Mouse (Mus musculus) cerebellum, adult 2 months (tissue): ENCODE data around the gene Id1.

Source experiments
- CTCF ChIP-seq: fragments of 200-500 bp; IDR thresholded peaks from 2 replicates; pipeline ENCODE4 v1.5.1; 2011; ENCODE audit warnings: low read depth, mild to moderate bottlenecking, control low read depth, low read length, moderate library complexity, borderline replicate concordance; ENCODE audit not compliant: insufficient read depth
- POLR2A ChIP-seq: fragments of 200-500 bp; IDR thresholded peaks from 2 replicates; pipeline ENCODE4 v1.6.1; 2011; ENCODE audit warnings: low read length, control low read depth, borderline replicate concordance; ENCODE audit not compliant: insufficient read depth

DNA sequence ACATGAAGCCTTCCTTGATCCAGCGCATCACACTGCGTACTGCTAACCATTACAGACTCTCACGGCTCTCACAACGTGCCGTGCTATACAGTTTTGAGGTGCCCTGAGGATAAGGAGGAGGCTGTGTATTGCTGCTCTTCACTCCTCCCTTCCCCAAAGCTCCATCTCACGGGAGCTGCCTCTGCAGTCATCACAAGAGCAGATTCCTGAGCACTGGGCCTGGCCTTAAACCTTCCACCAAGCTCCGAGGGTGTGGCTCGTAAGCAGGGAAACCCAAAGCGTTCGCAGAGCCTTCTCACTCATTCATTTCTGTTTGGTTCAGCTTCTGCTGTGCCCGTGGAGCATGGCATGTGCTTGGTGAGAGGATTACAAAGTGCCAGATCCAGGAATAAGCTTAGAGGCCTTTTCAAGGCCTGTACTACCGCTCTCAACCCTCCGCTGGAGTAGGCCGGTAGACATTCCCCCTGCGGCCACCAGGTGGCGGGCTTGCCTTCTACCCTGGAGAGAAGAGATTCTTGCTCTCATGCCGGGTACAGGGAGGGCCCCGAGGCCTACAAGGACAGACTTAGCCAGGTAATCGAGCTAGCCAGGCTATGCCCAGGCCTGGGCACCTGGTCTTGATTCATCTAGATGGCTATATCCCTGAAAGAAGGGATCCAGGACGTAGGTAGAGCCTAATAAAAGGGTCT, 39.4 kb upstream of the Id1 start:
- peak; percentile 96 for TF ChIP-seq CTCF
- no peak for TF ChIP-seq POLR2A
